Mouse (Mus musculus) stomach, postnatal 0 days (tissue): ENCODE measurements around the gene Dyrk1a.

Experiments used
- CTCF ChIP-seq: IDR thresholded peaks from 2 replicates; pipeline ENCODE4 v1.5.1; 2016; ENCODE audit warnings: antibody characterized with exemption, low read depth, mild to moderate bottlenecking, moderate library complexity
- EP300 ChIP-seq: optimal IDR thresholded peaks from 2 replicates; pipeline ENCODE3; 2016; ENCODE audit warnings: antibody characterized with exemption

- TF ChIP-seq CTCF: no peak
- TF ChIP-seq EP300: no peak
These were observed 2.6 kb downstream of the Dyrk1a start for GRCm38 (mm10) chr16:94572422-94572821.
